Mouse (Mus musculus): ENCODE measurements at regions not wholly inside any gene's neighbourhood (a gene's known extent, or its start where the extent isn't known, plus 50 kb on each side); places are given as distances from the start of the nearest gene placed in this dataset.

GRCm38 (mm10) chr12:54425236-54425635 lies 221.6 kb upstream of the Egln3 start:
- H3K4me1 ChIP-seq (ENCODE audit: control insufficient read depth, low read depth, low read length), result no peaks in the 10 kb centered on the region
- H3K9me3 ChIP-seq (replicated peaks; ENCODE audit: control insufficient read depth, low read length), result no peaks in the 10 kb centered on the region
- WGBS (ENCODE audit: insufficient replicate concordance), result 59% methylated on average over 6 of the region's 6 CpGs
- ATAC-seq (ENCODE audit: low read depth), result no peak
- H3K4me3 ChIP-seq (ENCODE audit: low read depth, low read length), result no peak overlapping the region
- no peak overlapping the region for H3K4me2 ChIP-seq (ENCODE audit: low read depth, low read length)
- H3K27ac ChIP-seq (ENCODE audit: low read length), result no peak overlapping the region
- no peaks in the 10 kb centered on the region for H3K36me3 ChIP-seq (ENCODE audit: control insufficient read depth, insufficient read depth)
- H3K9ac ChIP-seq (ENCODE audit: low read depth, low read length), result no peak overlapping the region
- no peaks in the 10 kb centered on the region for H3K27me3 ChIP-seq (ENCODE audit: control insufficient read depth, insufficient read depth, low read depth, low read length)

DNA sequence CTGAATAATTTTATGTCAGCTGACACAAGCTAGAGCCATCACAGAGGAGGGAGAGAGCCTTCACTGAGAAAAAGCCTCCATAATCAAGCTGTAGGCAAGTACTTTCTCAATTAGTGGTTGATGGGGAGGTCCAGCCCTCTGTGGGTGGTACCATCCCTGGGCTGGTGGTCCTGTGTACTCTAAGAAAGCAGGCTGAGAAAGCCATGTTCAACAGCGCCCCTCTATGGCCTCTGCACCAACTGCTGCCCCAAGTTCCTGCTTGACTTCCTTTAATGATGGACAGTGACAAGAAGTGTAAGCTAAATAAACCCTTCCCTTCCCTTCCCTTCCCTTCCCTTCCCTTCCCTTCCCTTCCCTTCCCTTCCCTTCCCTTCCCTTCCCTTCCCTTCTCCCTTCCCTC lies 211.2 kb upstream of the Egln3 start:
- no peak for ATAC-seq (ENCODE audit: low read depth)
- WGBS (ENCODE audit: insufficient replicate concordance), result 40% methylated on average over 1 of the region's 1 CpGs
- H3K27me3 ChIP-seq (ENCODE audit: control insufficient read depth, insufficient read depth, low read depth, low read length), result no peaks in the 10 kb centered on the region

DNA sequence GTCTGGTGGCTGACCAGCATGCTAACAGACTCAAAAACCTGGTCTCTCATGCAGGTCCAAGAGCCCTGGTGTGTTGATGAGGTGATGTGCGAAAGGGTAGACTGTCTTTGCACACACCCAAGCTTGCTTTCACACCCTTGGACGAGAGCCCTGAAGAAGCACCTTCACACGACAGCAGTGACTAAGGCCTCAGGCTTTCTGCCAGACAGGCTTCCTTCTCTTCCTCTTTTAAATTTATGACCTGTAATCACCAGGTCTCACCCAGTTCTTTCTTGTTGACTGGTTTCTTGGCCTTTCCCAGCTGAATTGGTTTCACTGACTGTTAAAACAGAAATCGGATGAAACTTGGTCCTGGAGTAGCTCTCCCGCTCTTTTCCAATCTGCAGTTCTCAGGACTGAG lies 210.5 kb upstream of the Egln3 start:
- Histone ChIP-seq H3K27ac (ENCODE audit: low read length) (no peak overlapping the region), H3K4me2 (ENCODE audit: low read depth, low read length) (no peak overlapping the region), H3K9me3 (replicated peaks; ENCODE audit: control insufficient read depth, low read length) (no peaks in the 10 kb centered on the region), H3K4me1 (ENCODE audit: control insufficient read depth, low read depth, low read length) (no peaks in the 10 kb centered on the region), H3K27me3 (ENCODE audit: control insufficient read depth, insufficient read depth, low read depth, low read length) (no peaks in the 10 kb centered on the region), H3K36me3 (ENCODE audit: control insufficient read depth, insufficient read depth) (no peaks in the 10 kb centered on the region), H3K9ac (ENCODE audit: low read depth, low read length) (no peak overlapping the region), H3K4me3 (ENCODE audit: low read depth, low read length) (no peak overlapping the region)
- 41% methylated on average over 5 of the region's 5 CpGs for WGBS (ENCODE audit: insufficient replicate concordance)
- ATAC-seq (ENCODE audit: low read depth), result no peak

More for the DNA sequence above, 211.2 kb upstream of the Egln3 start:
- H3K4me2 ChIP-seq (ENCODE audit: low read depth, low read length), result no peak overlapping the region
- H3K36me3 ChIP-seq (ENCODE audit: control insufficient read depth, insufficient read depth), result no peaks in the 10 kb centered on the region
- no peak overlapping the region for H3K4me3 ChIP-seq (ENCODE audit: low read depth, low read length)
- no peaks in the 10 kb centered on the region for H3K4me1 ChIP-seq (ENCODE audit: control insufficient read depth, low read depth, low read length)
- H3K27ac ChIP-seq (ENCODE audit: low read length), result no peak overlapping the region
- no peak overlapping the region for H3K9ac ChIP-seq (ENCODE audit: low read depth, low read length)
- H3K9me3 ChIP-seq (replicated peaks; ENCODE audit: control insufficient read depth, low read length), result no peaks in the 10 kb centered on the region

DNA sequence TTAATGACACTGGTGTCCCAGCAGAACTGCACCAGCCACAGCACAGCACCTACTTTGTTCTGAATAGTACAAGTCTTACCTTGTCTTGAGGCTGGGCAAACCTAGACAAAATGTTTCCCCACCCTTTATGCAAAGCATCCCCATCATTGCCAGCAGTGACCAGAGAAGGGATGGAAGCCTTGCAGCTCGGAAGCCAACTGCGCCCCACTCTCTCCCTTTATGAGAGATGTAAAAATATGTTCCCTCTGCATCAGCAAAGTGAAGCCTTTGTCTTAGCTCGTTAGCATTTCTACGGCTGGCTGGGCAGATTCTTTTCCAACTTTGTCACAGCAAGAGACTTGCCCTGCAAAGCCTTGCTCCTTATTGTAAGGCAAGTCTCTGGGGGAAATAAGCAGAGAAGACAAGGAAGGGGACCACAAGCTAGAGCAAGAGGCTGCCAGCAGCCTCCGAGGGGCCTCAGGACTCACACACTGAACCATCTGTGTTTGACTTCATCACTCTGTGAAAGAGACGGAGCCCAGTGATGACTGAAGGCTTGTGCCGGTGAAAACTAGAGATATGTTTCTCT lies 206.5 kb upstream of the Egln3 start:
- WGBS (ENCODE audit: insufficient replicate concordance), result 69% methylated on average over 7 of the region's 7 CpGs
- Histone ChIP-seq H3K4me3 (ENCODE audit: low read depth, low read length) (no peak overlapping the region), H3K9ac (ENCODE audit: low read depth, low read length) (no peak overlapping the region), H3K9me3 (replicated peaks; ENCODE audit: control insufficient read depth, low read length) (no peaks in the 10 kb centered on the region), H3K4me1 (ENCODE audit: control insufficient read depth, low read depth, low read length) (no peaks in the 10 kb centered on the region), H3K27ac (ENCODE audit: low read length) (no peak overlapping the region), H3K27me3 (ENCODE audit: control insufficient read depth, insufficient read depth, low read depth, low read length) (no peaks in the 10 kb centered on the region), H3K36me3 (ENCODE audit: control insufficient read depth, insufficient read depth) (no peaks in the 10 kb centered on the region), H3K4me2 (ENCODE audit: low read depth, low read length) (no peak overlapping the region)
- ATAC-seq (ENCODE audit: low read depth), result no peak

DNA sequence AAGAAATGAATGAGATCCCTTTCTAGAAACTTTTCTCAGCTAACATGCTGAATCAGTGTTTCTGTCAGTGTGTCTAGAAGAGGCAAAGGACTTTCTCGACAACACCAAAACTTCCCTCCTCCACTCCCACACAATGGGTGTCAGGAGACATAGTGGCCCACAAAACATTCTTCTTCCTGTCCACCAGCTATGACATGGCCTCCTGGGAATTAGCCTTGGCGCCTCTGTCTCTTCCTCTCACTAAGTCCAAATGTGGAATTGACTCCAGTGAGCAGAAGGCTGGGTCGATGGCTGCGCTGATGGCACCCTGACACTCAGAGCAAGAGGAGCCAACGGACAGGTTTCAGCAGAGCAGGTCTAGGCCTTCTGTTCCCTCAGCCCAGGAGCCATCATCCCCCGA lies 205.2 kb upstream of the Egln3 start:
- 62% methylated on average over 6 of the region's 6 CpGs for WGBS (ENCODE audit: insufficient replicate concordance)
- H3K27ac ChIP-seq (ENCODE audit: low read length), result no peak overlapping the region
- H3K4me3 ChIP-seq (ENCODE audit: low read depth, low read length), result no peak overlapping the region
- H3K27me3 ChIP-seq (ENCODE audit: control insufficient read depth, insufficient read depth, low read depth, low read length), result no peaks in the 10 kb centered on the region
- H3K36me3 ChIP-seq (ENCODE audit: control insufficient read depth, insufficient read depth), result no peaks in the 10 kb centered on the region
- no peak for ATAC-seq (ENCODE audit: low read depth)
- no peak overlapping the region for H3K4me2 ChIP-seq (ENCODE audit: low read depth, low read length)
- H3K9me3 ChIP-seq (replicated peaks; ENCODE audit: control insufficient read depth, low read length), result no peaks in the 10 kb centered on the region
- H3K4me1 ChIP-seq (ENCODE audit: control insufficient read depth, low read depth, low read length), result no peaks in the 10 kb centered on the region
- no peak overlapping the region for H3K9ac ChIP-seq (ENCODE audit: low read depth, low read length)

- 31% methylated on average over 6 of the region's 6 CpGs for WGBS (ENCODE audit: insufficient replicate concordance)
- H3K4me2 ChIP-seq (ENCODE audit: low read depth, low read length), result no peak overlapping the region
- no peak overlapping the region for H3K27ac ChIP-seq (ENCODE audit: low read length)
- no peaks in the 10 kb centered on the region for H3K27me3 ChIP-seq (ENCODE audit: control insufficient read depth, insufficient read depth, low read depth, low read length)
- no peaks in the 10 kb centered on the region for H3K4me1 ChIP-seq (ENCODE audit: control insufficient read depth, low read depth, low read length)
- H3K4me3 ChIP-seq (ENCODE audit: low read depth, low read length), result no peak overlapping the region
- no peaks in the 10 kb centered on the region for H3K9me3 ChIP-seq (replicated peaks; ENCODE audit: control insufficient read depth, low read length)
- H3K9ac ChIP-seq (ENCODE audit: low read depth, low read length), result no peak overlapping the region
- no peaks in the 10 kb centered on the region for H3K36me3 ChIP-seq (ENCODE audit: control insufficient read depth, insufficient read depth)
- ATAC-seq (ENCODE audit: low read depth), result no peak
These were observed 203.7 kb upstream of the Egln3 start for GRCm38 (mm10) chr12:54407301-54407896.

DNA sequence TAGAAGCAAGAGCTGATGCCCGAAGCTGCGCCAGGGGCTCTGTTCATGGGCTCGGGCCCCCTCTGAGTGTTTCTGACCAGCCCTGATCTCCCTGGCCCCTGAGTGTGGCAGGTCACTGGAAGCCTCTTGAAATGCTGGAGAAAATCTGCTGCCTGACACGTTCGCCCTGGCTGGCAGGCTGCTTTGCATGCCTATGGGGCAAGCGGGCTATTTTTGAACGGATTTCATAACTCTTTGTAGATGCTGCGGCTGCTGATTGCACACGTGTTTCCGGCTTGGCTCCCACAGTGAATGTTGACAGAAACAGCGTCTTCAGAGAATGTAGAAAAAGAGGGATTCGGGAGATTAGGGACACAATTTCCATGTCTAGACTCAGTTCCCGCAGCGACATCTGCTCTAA lies 201.4 kb upstream of the Egln3 start:
- WGBS (ENCODE audit: insufficient replicate concordance), result 48% methylated on average over 14 of the region's 14 CpGs
- peak; percentile 24; the same call in 1 of the 2 replicates for ATAC-seq (ENCODE audit: low read depth)
- Histone ChIP-seq H3K36me3 (ENCODE audit: control insufficient read depth, insufficient read depth) (no peaks in the 10 kb centered on the region), H3K4me1 (ENCODE audit: control insufficient read depth, low read depth, low read length) (no peaks in the 10 kb centered on the region), H3K27me3 (ENCODE audit: control insufficient read depth, insufficient read depth, low read depth, low read length) (no peaks in the 10 kb centered on the region), H3K4me3 (ENCODE audit: low read depth, low read length) (no peak overlapping the region), H3K9ac (ENCODE audit: low read depth, low read length) (no peak overlapping the region), H3K4me2 (ENCODE audit: low read depth, low read length) (peak overlapping the region; percentile 32; the same call in 1 of the 2 replicates), H3K27ac (ENCODE audit: low read length) (peak overlapping the region; percentile 46), H3K9me3 (replicated peaks; ENCODE audit: control insufficient read depth, low read length) (no peaks in the 10 kb centered on the region)

DNA sequence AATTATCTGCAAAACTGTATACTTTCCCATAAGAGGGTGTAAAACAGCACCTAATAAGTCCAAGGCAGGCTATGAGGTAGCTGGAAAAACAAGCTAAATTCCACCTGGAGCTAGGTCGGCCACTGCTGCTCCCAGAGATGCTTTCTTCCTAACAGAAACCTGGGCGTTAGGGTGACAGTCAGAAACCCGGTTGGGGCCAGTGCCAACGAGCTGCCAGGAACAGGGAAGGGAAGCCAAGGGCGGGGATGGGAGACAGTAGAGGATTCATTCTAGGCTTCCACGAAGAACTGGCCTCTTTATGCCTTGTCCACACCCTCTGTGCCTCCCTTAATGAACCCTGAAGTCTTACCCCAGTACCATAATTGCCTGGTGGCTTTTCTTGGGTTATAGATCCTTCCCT lies 198.9 kb upstream of the Egln3 start:
- no peaks in the 10 kb centered on the region for H3K36me3 ChIP-seq (ENCODE audit: control insufficient read depth, insufficient read depth)
- 64% methylated on average over 6 of the region's 6 CpGs for WGBS (ENCODE audit: insufficient replicate concordance)
- no peak overlapping the region for H3K4me3 ChIP-seq (ENCODE audit: low read depth, low read length)
- H3K9ac ChIP-seq (ENCODE audit: low read depth, low read length), result no peak overlapping the region
- H3K9me3 ChIP-seq (replicated peaks; ENCODE audit: control insufficient read depth, low read length), result no peaks in the 10 kb centered on the region
- no peaks in the 10 kb centered on the region for H3K27me3 ChIP-seq (ENCODE audit: control insufficient read depth, insufficient read depth, low read depth, low read length)
- H3K27ac ChIP-seq (ENCODE audit: low read length), result no peak overlapping the region
- H3K4me1 ChIP-seq (ENCODE audit: control insufficient read depth, low read depth, low read length), result no peaks in the 10 kb centered on the region
- no peak for ATAC-seq (ENCODE audit: low read depth)
- H3K4me2 ChIP-seq (ENCODE audit: low read depth, low read length), result no peak overlapping the region

DNA sequence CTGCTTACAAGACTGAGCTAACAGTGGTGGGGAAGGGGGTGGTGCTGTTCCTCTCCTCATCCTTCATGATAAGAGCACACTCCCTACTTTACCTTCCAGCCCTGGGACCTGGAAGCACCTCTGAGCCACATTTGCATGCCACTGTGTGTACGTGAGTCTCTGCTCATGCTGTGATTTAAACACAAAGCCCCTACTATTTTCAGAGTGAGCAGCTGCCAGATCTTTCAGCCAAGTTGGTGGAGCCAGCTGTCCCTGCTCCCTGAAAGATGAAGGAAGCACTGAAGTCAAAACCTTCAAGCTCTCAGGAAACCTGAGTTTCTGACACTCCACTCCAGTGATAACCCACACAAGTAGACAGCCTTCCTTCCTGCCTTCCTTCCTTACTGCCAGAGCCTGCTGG lies 198.0 kb upstream of the Egln3 start:
- H3K9me3 ChIP-seq (replicated peaks; ENCODE audit: control insufficient read depth, low read length), result no peaks in the 10 kb centered on the region
- no peak overlapping the region for H3K27ac ChIP-seq (ENCODE audit: low read length)
- no peak for ATAC-seq (ENCODE audit: low read depth)
- no peak overlapping the region for H3K9ac ChIP-seq (ENCODE audit: low read depth, low read length)
- no peaks in the 10 kb centered on the region for H3K36me3 ChIP-seq (ENCODE audit: control insufficient read depth, insufficient read depth)
- H3K4me2 ChIP-seq (ENCODE audit: low read depth, low read length), result no peak overlapping the region
- WGBS (ENCODE audit: insufficient replicate concordance), result 70% methylated on average over 1 of the region's 1 CpGs
- no peaks in the 10 kb centered on the region for H3K27me3 ChIP-seq (ENCODE audit: control insufficient read depth, insufficient read depth, low read depth, low read length)
- H3K4me1 ChIP-seq (ENCODE audit: control insufficient read depth, low read depth, low read length), result no peaks in the 10 kb centered on the region
- H3K4me3 ChIP-seq (ENCODE audit: low read depth, low read length), result no peak overlapping the region

Data from liver, embryonic 16.5 days (tissue).